Mouse (Mus musculus) right cerebral cortex, postnatal 4 days (tissue): Measurements from ENCODE around the gene B3galt5.

ENCODE experiments used
- DNase-seq: peaks from one replicate; pipeline ENCODE4 v3.0.0-alpha.2; 2022

Gene B3galt5

DNA sequence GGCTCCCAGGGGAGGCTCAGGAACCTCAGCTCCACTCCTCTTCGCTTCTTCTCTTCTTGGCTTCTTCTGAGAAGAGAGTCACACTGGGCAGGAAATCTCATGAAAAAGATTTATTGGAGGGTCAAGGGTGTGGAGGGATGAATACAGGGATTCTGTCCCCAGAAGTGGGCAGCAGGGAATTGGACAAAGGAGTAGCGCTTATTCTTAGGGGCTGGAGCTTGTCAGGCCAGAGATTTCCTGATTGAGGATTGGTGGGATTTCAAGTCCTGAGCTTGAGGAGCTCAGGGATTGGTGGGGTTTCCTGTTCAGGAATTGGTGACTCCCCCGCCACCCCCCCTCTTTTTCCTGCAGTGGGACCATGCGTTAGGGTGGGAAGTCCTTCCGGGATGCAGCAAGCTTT lies 113.2 kb downstream of the B3galt5 start:
- no peak for DNase-seq

DNA sequence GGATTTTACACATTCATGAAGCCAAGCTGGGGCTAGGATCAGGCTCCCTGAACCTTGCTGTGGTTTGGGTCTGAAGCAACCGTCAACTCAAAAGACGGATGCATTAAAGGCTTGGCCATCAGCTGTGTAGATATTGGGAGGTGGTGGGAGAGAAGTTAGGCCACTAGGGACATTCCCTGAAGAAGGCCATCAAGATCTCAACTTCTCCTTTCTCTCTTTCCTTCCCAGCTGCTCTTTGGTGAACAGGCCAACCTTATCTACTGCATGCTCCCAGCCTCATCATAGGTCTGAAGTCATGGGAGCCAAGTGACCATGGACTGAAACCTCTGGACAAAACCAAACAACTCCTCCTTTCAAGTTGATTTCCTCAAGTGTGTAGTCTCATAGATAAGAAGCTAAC lies 115.9 kb downstream of the B3galt5 start:
- DNase-seq, result no peak

DNA sequence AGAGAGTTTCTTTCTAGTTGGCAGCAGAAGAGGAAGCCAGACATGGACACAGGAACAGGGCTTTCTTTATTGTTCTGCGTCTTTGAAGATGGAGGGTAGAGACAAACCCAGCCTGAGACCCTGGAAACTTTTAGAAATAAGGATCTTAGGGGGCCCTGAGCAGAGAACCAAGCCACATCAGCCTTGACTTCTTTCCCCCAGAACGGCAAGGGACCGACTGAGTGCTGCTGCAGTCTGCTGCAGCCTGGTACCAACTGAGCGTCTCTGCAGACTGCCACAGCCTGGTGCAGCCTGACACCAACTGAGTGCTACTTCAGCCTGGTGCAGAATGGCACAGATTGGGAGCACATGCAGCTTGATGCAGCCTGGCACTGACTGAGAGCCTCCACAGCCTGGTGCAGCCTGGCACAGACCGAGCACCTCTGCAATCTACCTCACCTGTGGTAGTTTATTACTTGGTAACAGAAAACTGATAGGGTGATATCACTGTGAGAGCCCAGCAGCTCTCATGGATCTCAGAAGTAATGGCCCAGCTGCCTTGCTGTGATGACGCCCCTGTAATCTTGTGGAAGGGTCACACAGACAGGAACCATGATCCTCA lies 117.8 kb downstream of the B3galt5 start:
- DNase-seq, result no peak

DNA sequence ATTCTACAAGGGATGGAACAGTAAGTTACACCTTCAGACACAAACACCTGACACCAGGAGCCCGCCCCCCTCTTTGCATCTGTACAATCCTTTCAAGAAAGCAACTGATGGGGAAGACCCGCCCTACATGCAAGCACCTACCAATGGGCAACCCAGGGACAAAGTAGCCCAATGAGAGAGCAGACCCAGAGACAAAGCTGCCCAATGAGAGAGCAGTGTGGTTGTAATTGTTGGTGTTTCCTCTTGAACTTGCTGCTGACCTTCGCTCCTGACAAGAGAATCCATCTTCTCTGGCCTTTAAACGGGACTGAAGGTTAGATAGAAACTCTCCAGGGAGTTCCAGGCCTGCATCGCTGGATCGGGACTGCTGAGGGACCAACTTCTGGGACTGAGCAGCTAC lies 118.4 kb downstream of the B3galt5 start:
- no peak for DNase-seq

DNA sequence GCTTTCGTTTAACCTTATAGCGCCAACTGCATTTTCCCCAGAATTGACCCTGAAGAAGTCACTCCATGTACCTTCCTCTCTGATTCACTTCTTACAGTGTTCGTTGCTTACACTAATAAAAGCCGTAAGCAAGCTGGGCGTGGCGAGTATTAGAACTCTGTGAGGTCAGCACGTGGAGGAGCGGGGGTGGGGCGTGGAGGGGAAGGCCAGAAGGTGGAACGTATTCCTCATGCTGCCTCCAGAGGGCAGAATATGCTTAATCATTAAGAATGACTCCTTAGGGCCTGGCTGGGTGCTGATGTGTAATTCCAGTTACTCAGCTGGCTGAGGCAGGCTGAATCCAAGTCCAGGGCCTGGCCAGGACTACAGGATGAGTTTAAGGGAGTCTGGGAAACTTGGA lies 122.3 kb downstream of the B3galt5 start:
- peak; percentile 32 for DNase-seq

DNA sequence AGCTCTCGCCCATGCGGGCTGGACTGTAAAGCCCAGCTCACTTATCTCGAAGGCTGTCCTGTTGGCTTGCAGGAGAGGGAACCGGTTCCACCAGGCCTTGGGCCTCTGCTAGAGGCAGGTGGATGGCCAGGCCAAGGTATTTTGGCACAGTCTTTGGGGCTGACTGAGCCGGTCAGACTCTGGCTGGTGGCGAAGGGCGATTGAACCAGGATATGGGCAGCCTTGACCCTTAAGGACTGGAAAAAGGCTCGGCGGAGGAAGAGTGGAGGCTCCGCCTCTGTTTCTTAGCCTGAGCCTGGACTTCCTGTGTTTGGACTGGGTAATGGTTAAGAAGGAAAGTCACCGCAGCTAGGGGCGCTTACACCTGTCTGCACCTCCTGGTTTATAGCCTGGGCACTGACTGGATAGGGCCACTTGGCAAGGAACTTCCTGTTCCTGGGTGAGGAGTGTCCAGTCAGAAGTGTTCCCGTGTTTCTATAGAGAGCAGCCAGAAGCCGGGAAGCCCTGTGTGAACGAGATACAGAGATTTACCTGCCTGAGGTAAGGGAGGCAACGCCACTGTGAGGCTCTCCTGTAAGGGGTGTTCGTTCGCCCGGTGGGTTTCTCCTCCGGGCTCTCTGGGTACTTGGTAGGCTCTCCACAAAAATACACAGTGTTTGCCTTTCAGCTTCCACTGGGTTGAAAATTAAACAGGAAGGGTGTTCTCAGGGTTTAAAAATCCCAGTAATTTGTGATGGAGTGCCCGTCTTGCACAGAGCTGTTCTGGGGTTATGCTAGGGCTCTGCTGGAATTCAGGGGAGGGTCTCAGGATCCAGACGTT lies 125.9 kb downstream of the B3galt5 start:
- DNase-seq, result no peak

DNA sequence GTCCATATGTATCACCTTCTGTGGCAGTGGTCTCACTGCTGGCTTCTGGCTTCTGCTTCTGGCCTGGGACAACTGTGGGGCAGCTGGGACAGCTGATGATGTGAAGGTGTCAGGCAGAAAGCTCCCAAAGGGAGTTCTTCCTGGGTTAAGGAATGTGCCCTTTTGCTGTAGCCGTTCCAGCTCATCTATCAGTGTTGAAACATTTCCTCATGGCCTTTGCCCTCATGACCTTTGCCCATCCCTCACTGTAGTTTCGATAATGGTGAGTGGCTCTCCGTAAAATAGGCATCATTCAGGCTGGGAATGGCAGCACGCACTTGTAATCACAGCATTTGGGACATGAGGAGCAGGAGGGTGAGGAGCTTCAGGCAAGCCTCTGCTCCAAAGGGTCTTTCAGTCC lies 127.3 kb downstream of the B3galt5 start:
- no peak for DNase-seq

DNA sequence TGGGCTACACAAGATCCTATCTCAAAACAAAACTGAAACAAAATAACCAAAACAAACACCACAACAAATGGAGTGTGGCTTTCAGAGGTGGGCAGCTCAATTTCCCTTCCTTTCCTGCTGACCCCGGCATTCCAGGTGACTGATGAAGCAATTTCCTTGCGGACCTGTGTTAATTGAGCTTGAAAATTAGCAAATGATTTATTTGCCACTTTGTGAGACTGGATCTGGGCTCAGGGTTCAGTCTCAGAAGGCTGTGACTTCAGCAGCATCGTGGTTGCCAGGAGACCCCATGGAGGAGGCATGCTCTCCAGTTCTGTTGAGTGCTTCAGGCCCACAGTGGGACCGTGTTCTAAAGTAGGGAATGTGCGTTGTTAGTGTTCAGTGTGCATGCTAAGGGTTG lies 127.7 kb downstream of the B3galt5 start:
- DNase-seq, result no peak

DNA sequence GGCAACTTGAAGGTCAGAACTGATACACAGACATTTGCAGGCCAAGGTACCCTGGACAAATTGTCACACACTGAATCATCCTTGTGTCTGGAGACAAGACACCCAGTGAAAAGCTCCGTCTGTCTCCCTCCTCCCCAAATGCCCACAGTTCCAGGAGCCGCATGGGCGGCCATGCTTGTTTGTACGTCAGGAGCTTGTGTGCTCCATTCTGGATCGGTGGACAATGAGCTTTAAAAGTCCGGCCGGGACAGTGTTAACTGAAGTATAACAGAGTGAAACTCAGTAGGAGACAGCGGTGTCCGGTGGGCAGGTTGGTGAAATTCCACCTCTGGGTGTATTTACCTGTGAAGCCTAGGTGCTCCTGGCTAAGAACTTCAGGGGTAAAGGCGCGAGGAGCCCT lies 129.3 kb downstream of the B3galt5 start:
- DNase-seq, result no peak
